ENCODE assay signal across 8 mouse cellular contexts in genomic region chr6:90462181-90462706, GRCm38 (mm10). TPM values are rescaled to one million over a fixed set of nuclear protein-coding genes. Genes with fewer than 3 reads are reported as not detected.
DNase-seq lines count a peak whose midpoint lies in the region; ATAC-seq lines count a peak whose summit lies in the region.

Gene Klf15 (plus strand): TSS chr6:90462576.

- H3K9me3 ChIP-seq in hindbrain, embryonic 16.5 days (ENCODE audit: control insufficient read depth, low read length) = no peaks in the 10 kb centered on the region

- peak; percentile 88 for DNase-seq in adrenal gland, postnatal 25 days
- peak; percentile 86 for DNase-seq in embryo, embryonic 10.5 days (ENCODE audit: low spot score)
- peak; percentile 86 for DNase-seq in gastrocnemius, postnatal 14 days
- DNase-seq in left cerebral cortex, adult 11 months (ENCODE audit: low spot score) = peak; percentile 81
- DNase-seq in lung, postnatal 10 days = peak; percentile 83
- DNase-seq in right cerebral cortex, adult 2 months (ENCODE audit: low spot score in 2 of 2) = peak; percentile 77 to 85
- DNase-seq in c-Kit-positive CD71-positive TER-119-positive erythroid progenitor cells, embryonic 14.5 days (ENCODE audit: low spot score) = no peak

- peak; percentile 79 for ATAC-seq in hindbrain, embryonic 16.5 days

- intact Hi-C loops in gastrocnemius, postnatal 14 days (cut with DNase I; ENCODE audit: low total_unique reads) = no loop called here

- 0 out of 2 replicates have a peak, but pooled peaks cover 7% of the 10 kb centered on the region for H3K27me3 ChIP-seq in hindbrain, embryonic 16.5 days (replicated peaks; ENCODE audit: control insufficient read depth, insufficient read depth, low read length)

- peak within 1 kb of the TSS; percentile 83 for H3K4me3 ChIP-seq in hindbrain, embryonic 16.5 days (ENCODE audit: low read length)

- no peaks in the 10 kb centered on the region for H3K36me3 ChIP-seq in hindbrain, embryonic 16.5 days (ENCODE audit: control insufficient read depth, insufficient read depth, low read length)

- peak within 1 kb of the TSS; percentile 82 for H3K9ac ChIP-seq in hindbrain, embryonic 16.5 days (ENCODE audit: low read depth, low read length)

- H3K4me1 ChIP-seq in hindbrain, embryonic 16.5 days (ENCODE audit: control insufficient read depth, insufficient read depth, low read depth, low read length) = peaks cover 15% of the 10 kb centered on the region

- H3K27ac ChIP-seq in hindbrain, embryonic 16.5 days (ENCODE audit: low read depth, low read length) = peak within 1 kb of the TSS; percentile 83

- peak within 1 kb of the TSS; percentile 100 for H3K4me2 ChIP-seq in hindbrain, embryonic 16.5 days (ENCODE audit: low read length)

- under 1% methylated on average over 32 of the region's 70 CpGs for WGBS in hindbrain, embryonic 16.5 days

RNA-seq across cellular contexts. Expression of gene Klf15, which starts in this region (rescaled TPM):
- total RNA-seq in adrenal gland, postnatal 25 days (2021) = 38.4 and 44.5 TPM in 2 replicates
- 10 to 100 TPM; 15.2 to 39.8 TPM for total RNA-seq in gastrocnemius, postnatal 14 days (2021)
- polyA plus RNA-seq in hindbrain, embryonic 16.5 days (2015; fragmentation: Nextera tagmentation; extraction: Ambion mirVana) = 20.9 and 25.1 TPM in 2 replicates
